Mouse (Mus musculus): ENCODE results near the gene Zfp316. TPM values are rescaled to one million over a fixed set of nuclear protein-coding genes. Genes with fewer than 3 reads are reported as not detected.

Gene Zfp316
- 3.1 TPM for polyA plus RNA-seq (2014; fragmentation: Illumina TruSeq; extraction: RNeasy Lipid Tissue Mini Kit (QIAGEN cat#74804); ENCODE audit: low read depth, low replicate concordance)

DNA sequence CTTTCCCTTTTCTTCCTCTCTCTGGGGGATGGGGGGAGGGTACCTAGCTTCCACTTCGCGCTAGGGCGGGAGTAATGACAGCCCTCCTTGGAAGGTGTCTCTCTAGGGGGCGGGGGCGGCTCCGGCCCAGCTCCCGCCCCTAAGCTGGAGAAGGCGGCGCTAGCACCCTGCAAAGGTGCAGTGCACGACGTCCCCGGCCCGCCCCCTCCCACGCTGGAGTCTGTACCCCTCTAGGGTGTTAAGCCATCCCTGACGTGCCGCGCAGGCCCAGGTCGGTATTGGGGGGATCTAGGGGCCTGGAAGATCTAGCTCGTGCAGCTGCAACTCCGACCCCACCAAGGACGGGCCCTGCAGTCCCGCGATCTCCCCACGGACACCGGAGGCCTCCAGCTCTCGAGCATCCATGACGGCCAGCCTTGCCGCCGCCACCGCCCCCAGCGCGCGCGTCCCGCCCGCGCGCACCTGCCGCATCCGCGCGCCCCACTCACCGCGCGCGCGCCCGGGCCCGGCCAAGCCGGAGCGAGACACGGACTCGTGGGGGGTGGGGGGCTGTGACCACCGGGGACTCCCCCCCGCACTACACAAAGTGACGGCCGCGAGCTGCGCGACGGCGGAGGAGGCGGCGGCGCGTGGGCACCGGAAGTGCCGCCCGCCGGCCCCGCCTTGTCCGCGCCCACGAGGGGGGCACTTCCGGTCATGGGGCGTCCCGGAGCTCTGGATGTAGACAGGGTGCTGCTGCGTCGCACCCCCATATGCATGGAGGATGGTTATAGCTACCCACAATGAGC lies at the start of gene Zfp316:
Gene Zfp316, minus strand, starts transcription at position 660 of the 788 bp plus-strand sequence.

GRCm38 (mm10) chr5:143314730-143315513 lies 45.1 kb upstream of the Zfp316 start, which contains the start of gene E130309D02Rik:
Gene E130309D02Rik, minus strand, starts transcription at chr5:143315360.

GRCm38 (mm10) chr5:143293404-143293803 lies 23.6 kb upstream of the Zfp316 start, which contains the start of gene Zfp853:
Gene Zfp853, minus strand, starts transcription at chr5:143293623.

DNA sequence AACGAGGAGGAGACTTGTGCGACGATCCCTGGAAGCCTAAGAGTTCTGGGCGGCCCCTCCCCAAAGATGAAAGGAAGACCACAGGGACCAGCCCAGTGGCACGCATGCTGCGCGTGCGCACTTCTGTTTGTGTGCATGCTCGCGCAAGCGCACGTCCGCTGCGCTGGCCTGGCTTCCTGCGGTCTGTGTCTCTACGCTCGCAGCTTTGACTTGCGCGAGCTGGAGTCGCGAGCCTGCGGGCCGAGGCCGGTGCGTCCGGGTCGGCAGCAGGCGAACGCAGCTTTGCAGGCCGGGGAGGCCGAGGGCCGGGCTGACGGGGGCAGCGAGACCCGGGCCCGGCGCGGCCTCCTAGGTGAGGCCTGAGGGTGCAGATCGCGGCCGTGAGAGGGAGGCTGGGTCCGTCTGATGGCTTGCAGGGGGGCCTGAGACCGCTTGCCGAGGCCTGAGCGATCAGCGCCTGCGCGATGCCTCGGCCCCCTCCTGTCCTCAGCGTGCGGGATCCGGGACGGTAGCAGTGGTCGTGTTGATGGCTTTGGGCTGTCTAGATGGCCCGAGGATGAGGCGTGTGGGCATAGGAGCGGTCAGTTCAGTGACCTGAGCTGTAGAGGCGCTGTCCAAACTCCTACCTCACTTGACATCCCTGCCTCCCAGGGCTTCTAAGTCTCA lies 34.7 kb downstream of the Zfp316 start, which contains the start of gene Zfp12:
Gene Zfp12, plus strand, starts transcription at position 136 of the 666 bp plus-strand sequence.

DNA sequence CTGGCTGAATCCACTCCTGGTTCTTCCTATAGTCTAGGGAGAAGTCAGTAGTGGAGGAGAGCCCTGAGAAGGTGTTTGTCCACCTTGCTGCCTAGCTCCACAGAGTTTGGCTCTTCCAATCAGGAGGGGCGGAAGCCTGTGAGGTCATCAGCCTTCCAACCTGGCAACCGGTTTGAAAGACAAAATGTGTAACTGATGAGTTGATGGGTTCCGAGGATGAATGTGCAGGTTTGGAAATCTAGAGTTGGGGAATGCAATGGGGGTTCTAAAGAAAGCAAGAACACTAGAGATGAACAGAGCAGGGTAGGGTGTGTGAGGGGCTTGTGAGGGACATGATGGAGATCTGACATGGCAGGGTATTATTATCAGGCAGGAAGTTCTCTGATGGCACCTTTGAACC lies 43.0 kb downstream of the Zfp316 start, which contains the start of gene Spdye4a:
Gene Spdye4a, minus strand, starts transcription at position 101 of the 400 bp plus-strand sequence.

Other genes with a start within 250 kb of the Zfp316 start
- 20.6 TPM for gene Rnf216, start 157.0 kb downstream of the Zfp316 start, polyA plus RNA-seq (2014; fragmentation: Illumina TruSeq; extraction: RNeasy Lipid Tissue Mini Kit (QIAGEN cat#74804); ENCODE audit: low read depth, low replicate concordance)
- gene Olfr718-ps1, start 122.4 kb downstream of the Zfp316 start, polyA plus RNA-seq (2014; fragmentation: Illumina TruSeq; extraction: RNeasy Lipid Tissue Mini Kit (QIAGEN cat#74804); ENCODE audit: low read depth, low replicate concordance) = not detected
- gene Rbak, start 89.2 kb downstream of the Zfp316 start, polyA plus RNA-seq (2014; fragmentation: Illumina TruSeq; extraction: RNeasy Lipid Tissue Mini Kit (QIAGEN cat#74804); ENCODE audit: low read depth, low replicate concordance) = 5.1 TPM
- gene Spdye4b, start 89.0 kb downstream of the Zfp316 start, polyA plus RNA-seq (2014; fragmentation: Illumina TruSeq; extraction: RNeasy Lipid Tissue Mini Kit (QIAGEN cat#74804); ENCODE audit: low read depth, low replicate concordance) = not detected
- not detected for gene Spdye4a, start 43.1 kb downstream of the Zfp316 start, polyA plus RNA-seq (2014; fragmentation: Illumina TruSeq; extraction: RNeasy Lipid Tissue Mini Kit (QIAGEN cat#74804); ENCODE audit: low read depth, low replicate concordance)
- gene Zfp12, start 34.9 kb downstream of the Zfp316 start, polyA plus RNA-seq (2014; fragmentation: Illumina TruSeq; extraction: RNeasy Lipid Tissue Mini Kit (QIAGEN cat#74804); ENCODE audit: low read depth, low replicate concordance) = 7.8 TPM
- not detected for gene Zfp853, start 23.6 kb upstream of the Zfp316 start, polyA plus RNA-seq (2014; fragmentation: Illumina TruSeq; extraction: RNeasy Lipid Tissue Mini Kit (QIAGEN cat#74804); ENCODE audit: low read depth, low replicate concordance)
- 14.5 TPM for gene E130309D02Rik, start 45.3 kb upstream of the Zfp316 start, polyA plus RNA-seq (2014; fragmentation: Illumina TruSeq; extraction: RNeasy Lipid Tissue Mini Kit (QIAGEN cat#74804); ENCODE audit: low read depth, low replicate concordance)
- gene Zdhhc4, start 59.2 kb upstream of the Zfp316 start, polyA plus RNA-seq (2014; fragmentation: Illumina TruSeq; extraction: RNeasy Lipid Tissue Mini Kit (QIAGEN cat#74804); ENCODE audit: low read depth, low replicate concordance) = 27.1 TPM
- gene Grid2ip, start 87.3 kb upstream of the Zfp316 start, polyA plus RNA-seq (2014; fragmentation: Illumina TruSeq; extraction: RNeasy Lipid Tissue Mini Kit (QIAGEN cat#74804); ENCODE audit: low read depth, low replicate concordance) = not detected
- 40.5 TPM for gene Kdelr2, start 133.8 kb upstream of the Zfp316 start, polyA plus RNA-seq (2014; fragmentation: Illumina TruSeq; extraction: RNeasy Lipid Tissue Mini Kit (QIAGEN cat#74804); ENCODE audit: low read depth, low replicate concordance)
- 7.2 TPM for gene Daglb, start 194.6 kb upstream of the Zfp316 start, polyA plus RNA-seq (2014; fragmentation: Illumina TruSeq; extraction: RNeasy Lipid Tissue Mini Kit (QIAGEN cat#74804); ENCODE audit: low read depth, low replicate concordance)

All from heart, adult 10 weeks (tissue).